Mouse (Mus musculus) bone marrow, adult 2 months (tissue): ENCODE results near the gene Sik3.

Source experiments
- CTCF ChIP-seq: fragments of 200-500 bp; IDR thresholded peaks from 2 replicates; pipeline ENCODE4 v1.5.1; 2011; ENCODE audit warnings: low read length, control low read depth; ENCODE audit not compliant: control insufficient read depth, insufficient read depth
- POLR2A ChIP-seq: fragments of 200-500 bp; IDR thresholded peaks from 2 replicates; pipeline ENCODE4 v1.6.1; 2011; ENCODE audit warnings: low read depth, mild to moderate bottlenecking, control low read depth, low read length, borderline replicate concordance; ENCODE audit not compliant: control insufficient read depth

- TF ChIP-seq CTCF (no peak), POLR2A (no peak)
Measured at GRCm38 (mm10) chr9:45963577-45963976, 49.0 kb upstream of the Sik3 start.
